Mouse (Mus musculus) small intestine, adult 2 months (tissue): ENCODE measurements around the gene Amfr. TPM values are rescaled to one million over a fixed set of nuclear protein-coding genes. Genes with fewer than 3 reads are reported as not detected.
"Not testable (repeated sequence)": the region's sequence is repeated elsewhere in the genome, so short reads cannot be mapped to it uniquely, and the experiment has no call there.

Source experiments
- H3K27ac ChIP-seq: fragments of 200-500 bp; 2 replicates; pipeline ENCODE4 v1.5.1; 2012; ENCODE audit warnings: low read depth, low read length, control low read depth, inconsistent platforms; ENCODE audit not compliant: insufficient read depth
- H3K27me3 ChIP-seq: fragments of 200-500 bp; 2 replicates; pipeline ENCODE4 v1.6.1; 2012; ENCODE audit warnings: mild to moderate bottlenecking, moderate library complexity, low read length, inconsistent platforms; ENCODE audit not compliant: control insufficient read depth, insufficient read depth
- H3K36me3 ChIP-seq: fragments of 200-500 bp; 2 replicates; pipeline ENCODE4 v1.6.1; 2012; ENCODE audit warnings: mild to moderate bottlenecking, low read length, control low read depth, inconsistent platforms; ENCODE audit not compliant: control insufficient read depth, insufficient read depth
- H3K4me1 ChIP-seq: fragments of 200-500 bp; 2 replicates; pipeline ENCODE4 v1.6.1; 2012; ENCODE audit warnings: low read length, inconsistent platforms, mixed read lengths; ENCODE audit not compliant: control insufficient read depth, insufficient read depth, insufficient read length
- H3K4me3 ChIP-seq: fragments of 200-500 bp; 2 replicates; pipeline ENCODE4 v1.5.1; 2012; ENCODE audit warnings: low read depth, mild to moderate bottlenecking, control low read depth, inconsistent platforms, low read length, moderate library complexity
- CTCF ChIP-seq: fragments of 200-500 bp; IDR thresholded peaks from 2 replicates; pipeline ENCODE4 v1.5.1; 2012; ENCODE audit warnings: low read depth, mild to moderate bottlenecking, control low read depth, inconsistent platforms, low read length, moderate library complexity, mixed read lengths; ENCODE audit not compliant: insufficient replicate concordance, insufficient read length; ENCODE audit errors: extremely low read depth
- POLR2A ChIP-seq: fragments of 200-500 bp; IDR thresholded peaks from 2 replicates; pipeline ENCODE4 v1.6.1; 2012; ENCODE audit warnings: low read depth, mild to moderate bottlenecking, control low read depth, inconsistent platforms, low read length, moderate library complexity
- WGBS: fragments of 180-500 bp; shearing (Covaris S2); methylation state at CpG from one replicate; pipeline ENCODE4 v1.1.7; 2018; 5-methylcytosine and 5-hydroxymethylcytosine counted together
- polyA plus RNA-seq: library from polyadenylated mRNA; depleted of rRNA; stranded (reverse); fragments of >200 nt; gene quantifications from 2 replicates; pipeline ENCODE4 v1.2.3, GENCODE M21; 2012; rRNA removed

Gene Amfr
- 28.1 and 62.7 TPM in 2 replicates for polyA plus RNA-seq

- under 1% methylated on average over 128 of the region's 130 CpGs for WGBS
- no peaks in the 10 kb centered on the region for H3K36me3 ChIP-seq
- TF ChIP-seq CTCF (peak; percentile 41; the same call in 1 of the 2 replicates), POLR2A (no peak; the same call in 1 of the 2 replicates)
- no peaks in the 10 kb centered on the region for H3K27me3 ChIP-seq
- peak within 1 kb of the TSS; percentile 50 for H3K27ac ChIP-seq
- H3K4me1 ChIP-seq: peaks cover 18% of the 10 kb centered on the region
- peak within 1 kb of the TSS; percentile 84 for H3K4me3 ChIP-seq
These were observed at the start of gene Amfr for GRCm38 (mm10) chr8:94012013-94012951. Gene Amfr (minus strand): TSS chr8:94012842.

- peaks cover 43% of the 10 kb centered on the region for H3K36me3 ChIP-seq
- H3K4me1 ChIP-seq: no peaks in the 10 kb centered on the region
- no peaks in the 10 kb centered on the region for H3K27me3 ChIP-seq
- no peak overlapping the region for H3K4me3 ChIP-seq
- TF ChIP-seq POLR2A (no peak), CTCF (peak; percentile 11; the same call in 1 of the 2 replicates)
- WGBS: 70% methylated on average over 6 of the region's 6 CpGs
- H3K27ac ChIP-seq: no peak overlapping the region
These were observed 44.7 kb upstream of the Amfr start for GRCm38 (mm10) chr8:94057157-94057854.

GRCm38 (mm10) chr8:94052696-94053095 is 40.1 kb upstream of the Amfr start:
- Histone ChIP-seq H3K27me3 (no peaks in the 10 kb centered on the region), H3K27ac (no peak overlapping the region), H3K4me1 (no peaks in the 10 kb centered on the region), H3K4me3 (no peak overlapping the region), H3K36me3 (peaks cover 33% of the 10 kb centered on the region)
- no peak for TF ChIP-seq POLR2A
- TF ChIP-seq CTCF: no peak
- 90% methylated on average over 12 of the region's 12 CpGs for WGBS

- TF ChIP-seq POLR2A (no peak), CTCF (no peak)
- WGBS: 75% methylated on average over 2 of the region's 2 CpGs
These were observed 35.2 kb upstream of the Amfr start for GRCm38 (mm10) chr8:94047845-94048244.

GRCm38 (mm10) chr8:94037806-94038205 is 25.2 kb upstream of the Amfr start:
- Histone ChIP-seq H3K4me3 (peak overlapping the region; percentile 90), H3K36me3 (peaks cover 1% of the 10 kb centered on the region; the same call in 1 of the 2 replicates), H3K27me3 (no peaks in the 10 kb centered on the region), H3K27ac (peak overlapping the region; percentile 17; the same call in 1 of the 2 replicates), H3K4me1 (peaks cover 6% of the 10 kb centered on the region; the same call in 1 of the 2 replicates)
- 2% methylated on average over 15 of the region's 15 CpGs for WGBS
- TF ChIP-seq POLR2A (no peak), CTCF (no peak)

More at GRCm38 (mm10) chr8:94047845-94048244, 35.2 kb upstream of the Amfr start:
- Histone ChIP-seq H3K4me1 (peaks cover under 1% of the 10 kb centered on the region; the same call in 1 of the 2 replicates), H3K27ac (no peak overlapping the region), H3K36me3 (peaks cover 12% of the 10 kb centered on the region), H3K27me3 (no peaks in the 10 kb centered on the region), H3K4me3 (no peak overlapping the region)

GRCm38 (mm10) chr8:94036944-94037524 is 24.4 kb upstream of the Amfr start, which contains the start of the genes Nudt21 and Ogfod1:
Gene Nudt21 (minus strand): TSS chr8:94037031.
Gene Ogfod1 (plus strand): TSS chr8:94037198.
- H3K27ac ChIP-seq: peak within 1 kb of the TSS; percentile 19
- peaks cover 3% of the 10 kb centered on the region; the same call in 1 of the 2 replicates for H3K4me1 ChIP-seq
- TF ChIP-seq POLR2A (peak; percentile 27; the same call in 1 of the 2 replicates), CTCF (no peak)
- under 1% methylated on average over 41 of the region's 41 CpGs for WGBS
- H3K4me3 ChIP-seq: peak within 1 kb of the TSS; percentile 90
- H3K36me3 ChIP-seq: peaks cover 1% of the 10 kb centered on the region; the same call in 1 of the 2 replicates
- no peaks in the 10 kb centered on the region for H3K27me3 ChIP-seq

- not testable (repeated sequence) for H3K4me1 ChIP-seq, H3K36me3 ChIP-seq, H3K27me3 ChIP-seq
- WGBS: under 1% methylated on average over 25 of the region's 32 CpGs
- Histone ChIP-seq H3K4me3 (peak overlapping the region; percentile 71), H3K27ac (peak overlapping the region; percentile 19)
- TF ChIP-seq POLR2A: peak; percentile 43; the same call in 1 of the 2 replicates
These were observed 23.9 kb upstream of the Amfr start for GRCm38 (mm10) chr8:94036541-94036940.
